Mouse (Mus musculus) ES-CJ7 (cell line): ENCODE results near the gene Eddm3b.

Source experiments
- DNase-seq: peaks from one replicate; pipeline ENCODE4 v3.0.0; 2011; ENCODE audit warnings: low read depth, low spot score

Gene Eddm3b

DNA sequence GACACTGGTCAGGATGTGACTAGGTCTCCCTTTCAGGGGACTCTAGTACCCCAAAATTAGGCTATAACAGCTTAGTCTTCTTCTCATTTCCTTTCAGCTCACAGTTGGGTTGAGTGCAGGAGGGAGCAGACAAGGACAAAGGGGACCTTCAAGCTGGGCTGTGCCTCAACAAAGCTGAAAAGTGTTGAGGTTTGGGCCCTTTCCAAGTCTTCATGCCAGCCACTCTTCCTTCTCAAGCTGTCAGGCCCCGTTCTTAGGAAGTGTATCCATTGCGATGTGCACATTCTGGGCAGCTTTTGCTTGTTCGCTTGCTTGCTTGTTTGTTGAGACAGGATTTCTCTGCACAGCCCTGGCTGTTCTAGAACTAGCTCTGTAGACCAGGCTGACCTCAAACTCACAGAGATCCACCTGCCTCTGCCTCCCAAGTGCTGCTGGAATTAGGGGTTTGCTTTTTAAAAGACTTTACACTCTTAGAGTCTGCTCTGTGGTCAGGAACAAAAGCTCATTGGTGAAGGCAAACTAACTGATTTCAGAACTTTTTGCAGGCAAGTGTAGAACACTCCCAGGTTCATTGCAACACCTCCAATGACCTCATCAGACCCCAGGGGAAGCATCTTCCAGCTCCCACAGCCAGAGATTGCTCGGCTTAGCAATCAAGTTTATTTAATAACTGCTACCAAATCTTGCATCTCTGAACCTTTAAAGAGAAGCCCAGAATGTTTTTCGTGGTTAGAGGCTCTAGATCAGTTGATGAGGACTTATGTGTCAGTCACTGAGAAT is 19.9 kb upstream of the Eddm3b start:
- no peak for DNase-seq

GRCm38 (mm10) chr14:51094921-51095320 is 19.3 kb upstream of the Eddm3b start:
- DNase-seq = no peak

- no peak for DNase-seq
Observed at GRCm38 (mm10) chr14:51095736-51096524, 18.3 kb upstream of the Eddm3b start.

GRCm38 (mm10) chr14:51098300-51098699 is 15.9 kb upstream of the Eddm3b start:
- peak; percentile 45 for DNase-seq

DNA sequence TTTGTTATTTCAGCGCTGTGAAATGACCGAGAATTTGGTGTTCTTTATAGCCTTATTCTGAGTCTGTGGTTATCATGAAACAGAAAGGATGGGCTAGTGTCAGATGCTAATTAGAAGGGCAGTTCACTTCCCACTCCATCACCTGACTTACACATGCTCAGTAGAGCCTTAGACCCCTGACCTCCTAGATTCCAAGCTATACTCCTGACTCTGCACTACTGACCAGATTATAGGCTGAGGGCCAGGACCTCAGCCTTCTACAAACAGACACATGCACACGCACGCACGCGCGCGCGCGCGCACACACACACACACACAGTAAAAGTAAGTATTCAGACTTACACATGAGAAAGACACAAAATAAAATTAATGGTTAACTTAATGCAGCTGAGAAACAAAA is 15.3 kb upstream of the Eddm3b start:
- DNase-seq = no peak

DNA sequence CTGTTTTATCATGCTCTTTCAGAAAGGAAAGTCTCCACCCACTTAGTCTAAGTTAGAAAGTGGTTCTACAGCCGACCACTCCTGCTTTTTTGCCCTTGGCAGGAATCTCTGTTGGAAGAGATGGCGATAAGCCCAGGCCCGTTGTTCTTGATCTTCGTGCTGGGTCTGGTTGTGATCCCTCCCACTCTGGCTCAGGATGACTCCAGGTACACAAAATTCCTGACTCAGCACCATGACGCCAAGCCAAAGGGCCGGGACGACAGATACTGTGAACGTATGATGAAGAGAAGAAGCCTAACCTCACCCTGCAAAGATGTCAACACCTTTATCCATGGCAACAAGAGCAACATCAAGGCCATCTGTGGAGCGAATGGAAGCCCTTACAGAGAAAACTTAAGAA is 12.9 kb upstream of the Eddm3b start:
- DNase-seq = no peak

GRCm38 (mm10) chr14:51103217-51103616 is 11.0 kb upstream of the Eddm3b start:
- DNase-seq = peak; percentile 56

GRCm38 (mm10) chr14:51104366-51104765 is 9.9 kb upstream of the Eddm3b start:
- DNase-seq = no peak

DNA sequence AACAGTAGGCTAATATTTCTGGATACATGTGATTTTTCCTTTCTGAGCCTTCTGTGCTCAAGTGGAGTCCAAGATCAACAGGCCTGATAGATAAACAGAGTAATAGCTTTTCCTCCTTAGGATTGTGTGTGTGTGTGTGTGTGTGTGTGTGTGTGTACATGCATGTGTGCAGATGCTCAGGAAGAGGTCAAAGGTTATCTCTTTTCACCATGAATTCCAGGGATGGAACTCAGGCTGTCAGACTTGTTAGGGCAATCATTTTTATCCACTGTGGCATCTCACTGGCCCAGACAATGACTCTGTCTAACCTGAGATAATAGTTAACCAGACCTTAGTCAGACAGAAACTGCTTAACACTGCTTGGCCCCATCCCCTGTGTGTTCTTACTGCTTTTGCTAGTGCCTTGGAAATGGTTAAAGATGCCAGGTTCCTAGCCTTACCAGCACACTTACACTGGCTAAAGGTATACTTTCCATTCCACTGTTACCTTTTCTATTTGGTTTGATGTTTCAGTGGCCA is 7.7 kb upstream of the Eddm3b start:
- no peak for DNase-seq

GRCm38 (mm10) chr14:51111966-51112365 is 2.3 kb upstream of the Eddm3b start:
- DNase-seq = no peak

GRCm38 (mm10) chr14:51113476-51113875 is 750 bp upstream of the Eddm3b start:
- DNase-seq = no peak

- no peak for DNase-seq
Observed at GRCm38 (mm10) chr14:51125684-51126083, 11.5 kb downstream of the Eddm3b start.

- no peak for DNase-seq
Observed at GRCm38 (mm10) chr14:51127648-51128258, 13.5 kb downstream of the Eddm3b start.

GRCm38 (mm10) chr14:51128775-51129623 is 14.8 kb downstream of the Eddm3b start:
- no peak for DNase-seq

DNA sequence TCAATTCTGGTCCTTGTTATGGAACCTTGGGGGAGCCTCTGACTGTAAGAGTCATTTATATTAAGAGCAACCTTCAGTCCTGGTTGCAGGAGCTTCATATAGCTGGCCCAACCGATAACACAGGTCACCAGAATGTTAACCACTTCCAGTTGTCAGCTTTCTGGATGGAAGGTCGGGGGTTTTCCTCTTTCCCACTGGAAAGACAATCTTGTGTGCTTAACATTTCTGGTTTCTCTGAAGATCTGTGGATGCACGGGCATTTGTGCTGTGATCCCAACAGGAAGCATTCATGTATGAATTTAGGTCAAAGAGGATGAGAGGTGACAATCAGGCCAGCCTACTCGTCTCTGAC is 15.4 kb downstream of the Eddm3b start:
- DNase-seq = no peak

GRCm38 (mm10) chr14:51130315-51130940 is 16.2 kb downstream of the Eddm3b start:
- no peak for DNase-seq

DNA sequence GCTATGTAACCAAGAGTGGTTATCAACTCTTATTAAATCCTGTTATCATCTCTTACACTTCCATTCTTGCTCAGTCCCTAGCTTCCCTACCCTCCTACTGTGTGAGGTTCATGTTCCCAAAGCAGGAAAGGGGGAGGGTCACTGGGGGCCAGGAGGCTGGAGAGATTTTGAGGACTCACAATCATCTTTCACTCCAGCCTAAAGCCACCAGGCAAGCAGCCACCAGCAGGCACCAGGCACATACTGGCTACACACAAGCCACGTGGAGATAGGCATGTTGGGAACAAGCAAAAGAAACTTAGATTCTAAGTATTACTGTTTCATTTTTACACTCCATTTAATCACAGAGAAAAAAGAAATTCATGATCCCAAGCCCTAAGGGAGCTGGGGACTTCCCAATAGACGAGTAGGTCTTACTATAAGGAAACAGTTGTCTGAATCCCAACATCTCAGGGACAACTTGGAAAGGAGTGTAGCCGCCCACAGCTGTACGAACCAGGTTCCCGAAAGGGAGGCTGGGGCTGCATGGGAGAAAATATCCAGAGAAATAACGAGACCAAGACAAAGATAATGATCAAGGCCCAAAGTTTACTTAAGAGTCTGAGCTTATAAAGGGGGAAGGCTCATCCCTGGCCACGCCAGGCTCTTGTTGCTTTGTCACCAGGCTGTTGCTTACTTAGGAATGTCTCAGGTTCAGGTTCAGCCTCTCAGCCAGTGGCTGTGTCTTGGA is 17.0 kb downstream of the Eddm3b start:
- no peak for DNase-seq

DNA sequence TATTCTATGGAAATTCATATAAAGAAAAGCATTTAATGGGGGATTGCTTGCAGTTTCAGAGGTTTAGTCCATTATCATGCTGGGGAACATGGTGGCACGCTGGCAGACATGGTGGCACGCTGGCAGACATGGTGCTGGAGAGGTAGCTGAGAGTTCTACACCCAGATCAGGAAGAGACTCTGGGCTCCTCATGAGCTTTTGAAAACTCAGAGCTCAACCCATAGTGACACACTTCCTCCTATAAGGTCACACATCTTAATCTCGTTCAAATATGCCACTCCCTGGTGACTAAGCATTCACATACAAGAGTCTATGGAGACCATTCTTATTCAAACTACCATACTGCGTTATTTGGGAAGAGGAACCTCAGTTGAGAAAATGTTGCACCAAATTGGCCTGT is 18.1 kb downstream of the Eddm3b start:
- no peak for DNase-seq

DNA sequence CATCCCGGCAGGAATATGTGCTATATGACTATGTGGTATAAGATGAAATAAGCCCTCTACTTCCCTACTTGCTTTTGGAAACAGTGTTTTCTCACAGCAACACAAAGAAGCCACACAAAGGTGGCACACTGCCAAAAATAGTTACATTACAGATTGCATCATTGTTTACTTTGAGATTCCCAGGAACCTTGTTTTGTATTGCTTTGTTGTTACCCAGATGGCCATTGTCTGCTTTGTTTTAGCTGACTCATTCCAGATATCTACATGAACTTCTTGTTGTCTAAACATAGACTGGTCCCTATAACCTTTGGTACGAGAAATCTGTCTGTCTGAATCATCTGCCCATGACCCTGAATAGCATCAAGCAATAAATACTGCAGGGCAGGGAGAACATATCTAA is 26.1 kb downstream of the Eddm3b start:
- DNase-seq = no peak

DNA sequence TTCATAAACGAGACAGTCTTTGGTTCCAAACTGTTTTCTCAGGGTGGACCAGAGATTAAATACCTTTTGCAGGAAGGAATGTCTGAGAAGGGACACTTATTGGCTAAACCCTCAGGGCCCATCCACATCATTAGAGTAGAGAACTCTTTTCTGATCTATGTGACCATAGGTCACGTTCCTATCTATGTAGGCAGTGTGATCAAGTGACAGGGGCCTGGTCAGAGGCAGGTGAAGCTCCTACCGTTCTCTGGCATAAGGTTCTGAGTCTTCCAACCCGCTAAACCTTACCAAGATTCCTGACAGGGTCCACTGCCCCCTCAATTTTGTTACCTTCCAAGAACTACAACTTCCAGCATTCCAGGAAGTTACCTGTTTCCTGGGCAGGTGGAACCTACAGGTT is 27.9 kb downstream of the Eddm3b start:
- DNase-seq = no peak
